Mouse (Mus musculus) left cerebral cortex, adult 9 months (tissue): Measurements from ENCODE around the gene Sec23a.
A peak's percentile ranks its signal among the peaks of the same experiment; 100 is the strongest.
"Not testable (repeated sequence)": the region's sequence is repeated elsewhere in the genome, so short reads cannot be mapped to it uniquely, and the experiment has no call there.

ENCODE experiments used
- DNase-seq, 2 experiments: peaks; one replicate each; pipeline ENCODE4 v3.0.0; 2022; ENCODE audit warnings: low spot score in 2 of 2

Gene Sec23a

DNA sequence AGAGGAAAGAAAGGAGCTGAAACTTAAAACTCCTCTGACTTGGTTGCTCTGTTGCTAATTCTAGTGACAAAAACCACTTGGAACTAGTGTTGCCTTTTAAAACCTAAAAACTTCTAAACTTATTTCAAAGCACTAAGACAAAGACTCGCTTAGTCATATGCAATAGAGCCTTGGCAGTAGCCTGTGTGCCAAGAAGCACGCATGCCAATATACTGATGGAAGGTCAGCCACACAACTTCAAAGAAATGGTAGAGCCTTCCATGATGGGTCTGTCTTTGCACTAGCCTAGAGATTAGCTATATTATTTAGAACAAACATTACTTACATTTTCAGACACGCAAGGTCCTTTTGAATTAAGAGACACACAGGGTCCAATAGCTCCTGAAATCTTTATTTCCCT is 26.1 kb downstream of the Sec23a start:
- no peak for DNase-seq

GRCm38 (mm10) chr12:58981178-58981661 is 30.6 kb downstream of the Sec23a start:
- not testable (repeated sequence) for DNase-seq

DNA sequence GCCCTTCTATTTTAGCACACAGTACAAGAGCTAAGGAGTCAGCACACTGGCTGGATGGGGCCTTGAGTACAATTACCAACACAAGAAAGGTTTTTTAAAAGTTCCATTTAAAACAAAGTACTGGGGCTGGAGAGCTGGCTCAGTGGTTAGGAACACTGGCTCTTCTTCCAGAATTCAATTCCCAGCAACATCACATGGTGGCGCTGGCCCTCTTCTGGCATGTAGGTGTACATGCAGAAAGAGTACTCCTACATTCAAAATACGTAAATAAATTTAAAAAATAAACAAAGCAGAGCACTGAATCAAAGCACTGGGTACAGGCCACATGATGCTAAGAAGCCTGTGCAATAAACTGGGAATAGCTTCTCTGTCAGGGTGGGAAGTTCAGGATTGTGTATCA is 34.9 kb downstream of the Sec23a start:
- DNase-seq, result no peak

- DNase-seq, result peak in 1 of 2 experiments; percentile 22
Observed at GRCm38 (mm10) chr12:58964583-58964982, 47.2 kb downstream of the Sec23a start.

GRCm38 (mm10) chr12:58960844-58961243 is 51.0 kb downstream of the Sec23a start:
- no peak for DNase-seq

- DNase-seq, result no peak
Observed at GRCm38 (mm10) chr12:58956624-58957023, 55.2 kb downstream of the Sec23a start.

DNA sequence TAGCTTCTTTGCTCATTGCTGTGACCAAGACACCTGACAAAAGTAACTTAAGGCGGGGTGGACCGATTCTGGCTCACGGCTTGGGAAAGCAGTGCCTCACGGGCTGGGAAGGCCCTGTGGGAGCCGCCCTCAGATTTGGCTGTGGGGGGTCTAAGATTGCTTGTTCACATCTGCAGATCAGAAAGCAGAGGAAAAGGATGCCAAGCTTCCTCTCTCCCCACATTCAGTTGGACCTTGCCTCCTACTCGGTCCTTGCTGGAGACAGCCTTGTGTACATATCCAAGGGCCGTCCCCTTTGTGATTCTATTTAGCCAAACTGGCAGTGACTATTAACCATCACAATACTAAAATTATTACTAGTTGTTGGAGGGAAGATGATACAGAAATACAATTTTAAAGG is 55.7 kb downstream of the Sec23a start:
- no peak for DNase-seq

DNA sequence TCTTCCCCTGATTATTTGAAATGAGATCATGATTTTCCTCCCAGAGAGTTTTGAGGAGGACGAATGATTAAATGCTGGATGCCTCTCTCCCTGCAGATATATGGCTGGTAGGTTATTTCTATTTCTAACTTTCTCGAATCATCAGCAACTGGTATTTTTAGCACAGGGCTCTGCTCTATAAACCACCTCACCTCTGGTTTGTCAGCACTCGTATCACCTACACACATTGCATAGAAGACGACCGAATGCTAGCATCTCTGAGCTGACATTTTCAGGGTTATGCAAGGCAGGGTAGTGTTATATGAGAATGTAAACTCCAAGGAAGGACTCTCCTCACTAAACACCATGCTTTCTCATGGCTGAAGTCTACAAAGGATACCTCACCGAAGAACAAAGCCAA is 63.9 kb downstream of the Sec23a start:
- no peak for DNase-seq

- DNase-seq, result peak in 1 of 2 experiments; percentile 76
Observed at GRCm38 (mm10) chr12:58947231-58947630, 64.6 kb downstream of the Sec23a start.

GRCm38 (mm10) chr12:58942544-58942943 is 69.3 kb downstream of the Sec23a start:
- DNase-seq, result no peak

GRCm38 (mm10) chr12:58934580-58934979 is 77.2 kb downstream of the Sec23a start:
- DNase-seq, result no peak

DNA sequence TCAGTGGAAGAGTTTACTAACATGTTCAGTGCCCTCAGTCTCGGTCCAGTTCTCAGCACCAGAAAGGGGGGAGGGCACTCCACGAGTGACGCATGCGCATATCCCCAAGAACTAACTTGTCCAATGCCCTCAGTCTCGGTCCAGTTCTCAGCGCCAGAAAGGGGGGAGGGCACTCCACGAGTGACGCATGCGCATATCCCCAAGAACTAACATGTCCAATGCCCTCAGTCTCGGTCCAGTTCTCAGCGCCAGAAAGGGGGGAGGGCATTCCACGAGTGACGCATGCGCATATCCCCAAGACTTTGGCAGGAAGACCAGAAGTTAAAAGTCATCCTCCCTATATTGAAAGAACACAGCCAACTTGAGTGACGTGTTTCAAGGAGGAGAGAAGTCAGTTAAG is 86.8 kb downstream of the Sec23a start:
- DNase-seq, result no peak

- DNase-seq, result peak; percentile 10 to 80
Observed at GRCm38 (mm10) chr12:58924025-58924424, 87.8 kb downstream of the Sec23a start.

GRCm38 (mm10) chr12:58920775-58921174 is 91.0 kb downstream of the Sec23a start:
- DNase-seq, result no peak

- DNase-seq, result no peak
Observed at GRCm38 (mm10) chr12:58919516-58919915, 92.3 kb downstream of the Sec23a start.

GRCm38 (mm10) chr12:58909826-58910225 is 102.0 kb downstream of the Sec23a start:
- DNase-seq, result no peak
